Mouse (Mus musculus): ENCODE data around the gene Kif23.

DNA sequence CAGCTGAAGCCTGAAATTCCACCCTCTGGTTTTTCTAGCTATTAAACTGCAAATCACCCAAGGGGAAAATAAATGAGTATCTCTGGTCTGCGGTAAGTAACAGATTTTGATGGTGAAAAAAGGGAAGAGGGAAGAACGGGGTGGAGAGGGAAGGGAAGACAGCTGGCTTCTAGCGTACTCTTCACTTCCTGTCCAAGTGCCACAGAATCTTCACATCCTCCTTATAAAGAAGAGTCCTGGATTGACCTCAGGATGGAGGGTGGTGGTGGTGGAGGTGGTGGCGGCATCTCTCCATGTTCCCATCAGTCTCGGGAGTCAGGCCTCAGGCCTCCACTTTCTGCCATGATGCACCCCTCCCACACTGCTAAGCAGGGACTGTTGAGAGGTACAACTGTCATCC is 35.3 kb upstream of the Kif23 start:
- TF ChIP-seq CTCF (IDR thresholded peaks at IDR 0.05; ENCODE audit: insufficient read depth, low read length) (no peak), POLR2A (IDR thresholded peaks at IDR 0.05; ENCODE audit: borderline replicate concordance, extremely low read depth, low read depth, low read length) (no peak)
